Mouse (Mus musculus): ENCODE results near the gene Mvk. TPM values are rescaled to one million over a fixed set of nuclear protein-coding genes. Genes with fewer than 3 reads are reported as not detected.

The Mvk gene
- polyA plus RNA-seq, 1 experiment from 2014 or later, result 28.4 TPM

DNA sequence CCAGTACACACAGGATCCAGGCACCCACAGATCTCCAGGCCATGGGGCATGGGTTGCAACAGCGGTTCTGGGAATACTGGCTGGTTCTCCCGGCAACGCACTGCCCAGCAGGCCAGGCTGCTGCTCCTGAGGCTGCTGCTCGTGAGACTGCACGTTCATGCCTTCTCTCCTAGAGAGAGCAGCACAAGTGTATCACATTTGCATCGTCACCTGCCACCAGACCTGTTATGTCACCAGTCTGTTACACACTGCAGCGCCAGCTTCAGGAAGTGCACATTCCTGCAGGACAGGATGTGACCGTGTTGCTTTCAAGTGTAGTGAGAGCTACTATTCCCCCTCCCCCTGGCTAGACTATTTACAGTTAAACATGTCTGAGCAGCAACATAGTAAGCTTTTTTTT lies 27.2 kb upstream of the Mvk start:
- CTCF ChIA-PET, result interaction anchor here (0.7 to 1.2 kb wide), 2 partner anchors 10 to 11 kb away, joined by 3 read pairs; no protein-coding TSS in a partner anchor
- ATAC-seq, result no peak
- in situ Hi-C loops (cut with MboI; ENCODE audit: low pct_unique_long_range_greater_than_20kb), result no loop called here

DNA sequence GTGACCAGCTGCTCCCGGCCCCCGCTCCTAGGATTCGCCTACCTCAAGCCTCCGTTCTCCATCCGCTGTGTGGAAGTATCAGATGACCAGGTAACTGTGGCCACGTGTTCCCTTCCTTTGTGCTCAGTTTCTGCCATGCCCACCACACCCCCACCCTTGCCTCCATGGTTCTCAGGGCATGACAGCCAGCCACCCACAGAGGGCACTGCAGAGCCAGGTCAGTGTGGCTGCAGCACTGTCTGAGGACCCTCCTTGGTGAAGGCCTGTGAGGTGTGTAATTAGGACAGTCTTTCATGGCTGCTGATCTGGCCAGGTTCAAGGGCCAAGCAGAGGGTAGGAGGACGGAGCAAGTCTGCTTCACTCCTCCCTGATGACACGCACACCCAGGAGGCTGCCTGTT lies 25.5 kb upstream of the Mvk start:
- no peak for TF ChIP-seq CTCF (IDR thresholded peaks at IDR 0.05)
- POLR2A ChIA-PET, result interaction anchor here (1.8 kb wide), 1 partner anchor 10 kb away, joined by 9 read pairs; no protein-coding TSS in a partner anchor

More for the DNA sequence above, 27.2 kb upstream of the Mvk start:
- no peaks in the 10 kb centered on the region for H3K27me3 ChIP-seq
- POLR2A ChIA-PET, result interaction anchor here (1.8 kb wide), 1 partner anchor 9 kb away, joined by 9 read pairs; no protein-coding TSS in a partner anchor
- no peak for DNase-seq (ENCODE audit: low read depth, low spot score)
- no peak for TF ChIP-seq CTCF (IDR thresholded peaks at IDR 0.05)

DNA sequence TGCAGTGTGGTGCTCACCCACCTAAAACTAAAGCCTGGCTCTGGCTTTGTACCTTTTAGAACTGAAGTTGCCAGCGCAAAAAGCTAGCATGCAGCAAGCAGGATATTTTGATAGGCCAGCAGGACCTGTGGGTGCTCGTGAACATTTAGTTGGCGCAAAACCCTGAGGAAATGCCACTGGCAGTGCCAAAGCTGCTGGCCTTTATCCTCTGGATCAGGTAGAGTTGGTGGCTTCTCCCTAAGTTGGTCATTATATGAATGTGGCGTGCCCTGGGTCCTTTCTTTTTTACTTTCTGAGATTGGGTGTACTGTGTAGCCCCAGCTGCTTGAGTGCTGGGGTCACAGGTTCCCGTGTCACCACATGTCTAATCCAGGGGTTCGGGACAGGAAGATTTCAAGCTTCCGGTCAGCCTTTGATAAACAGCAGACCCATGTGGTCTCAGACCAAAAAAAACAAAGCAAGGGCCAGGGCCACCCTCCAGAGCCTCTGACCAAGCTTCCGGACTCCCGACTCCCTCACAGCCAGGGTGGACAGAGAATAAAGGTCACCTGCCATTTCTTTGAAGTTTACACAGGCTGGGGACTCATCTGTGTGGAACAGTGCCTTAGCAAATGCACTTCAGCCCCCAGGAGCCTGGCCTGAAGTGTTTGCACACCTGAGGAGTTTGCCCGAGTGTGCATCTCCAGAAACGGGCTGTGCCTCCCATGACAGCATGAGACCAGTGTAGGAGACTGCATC lies 22.3 kb upstream of the Mvk start:
- ATAC-seq (no peak), DNase-seq (ENCODE audit: low read depth, low spot score) (no peak)
- no peak for TF ChIP-seq CTCF (IDR thresholded peaks at IDR 0.05)
- CTCF ChIA-PET, result interaction anchor here (1.2 kb wide), 2 partner anchors 10 to 51 kb away, joined by 3 to 5 read pairs; no protein-coding TSS in a partner anchor
- POLR2A ChIA-PET, result interaction anchor here (1.4 kb wide), 1 partner anchor 8 kb away, joined by 5 read pairs; no protein-coding TSS in a partner anchor
- in situ Hi-C loops (cut with MboI; ENCODE audit: low pct_unique_long_range_greater_than_20kb), result no loop called here
- no peaks in the 10 kb centered on the region for H3K27me3 ChIP-seq

More for the DNA sequence above, 25.5 kb upstream of the Mvk start:
- no peak for ATAC-seq
- no peaks in the 10 kb centered on the region for H3K27me3 ChIP-seq
- CTCF ChIA-PET, result interaction anchor here (1.2 to 1.5 kb wide), 3 partner anchors 10 to 21 kb away, joined by 3 to 6 read pairs (median 4); no protein-coding TSS in a partner anchor
- DNase-seq (ENCODE audit: low read depth, low spot score), result no peak
- in situ Hi-C loops (cut with MboI; ENCODE audit: low pct_unique_long_range_greater_than_20kb), result no loop called here

DNA sequence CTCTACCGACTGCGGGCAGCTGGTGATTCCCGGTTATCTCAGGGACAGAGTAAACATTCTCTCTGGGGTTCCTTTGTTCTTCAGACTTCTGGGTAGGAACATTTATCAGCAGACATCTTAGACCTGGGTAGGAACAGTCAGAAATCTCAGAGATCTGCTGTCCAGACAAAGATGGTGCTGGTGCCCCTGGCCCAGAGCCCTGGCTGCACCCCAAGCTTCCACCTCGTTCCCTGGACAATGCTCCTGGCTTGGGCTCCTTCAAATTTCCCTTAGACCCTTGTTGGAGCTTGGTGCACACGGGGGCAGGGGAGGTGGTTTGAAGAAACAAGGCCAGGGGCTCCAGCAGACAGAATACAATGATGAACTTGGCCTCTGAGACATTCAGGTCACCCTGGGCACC lies 21.5 kb upstream of the Mvk start:
- no peak for TF ChIP-seq CTCF (IDR thresholded peaks at IDR 0.05)
- no peaks in the 10 kb centered on the region for H3K27me3 ChIP-seq
- ATAC-seq (no peak), DNase-seq (ENCODE audit: low read depth, low spot score) (no peak)
- ChIA-PET CTCF (no interaction called here), POLR2A (interaction anchor here (0.5 to 0.9 kb wide), 2 partner anchors 14 to 127 kb away, joined by 3 to 4 read pairs; no protein-coding TSS in a partner anchor)
- in situ Hi-C loops (cut with MboI; ENCODE audit: low pct_unique_long_range_greater_than_20kb), result no loop called here

DNA sequence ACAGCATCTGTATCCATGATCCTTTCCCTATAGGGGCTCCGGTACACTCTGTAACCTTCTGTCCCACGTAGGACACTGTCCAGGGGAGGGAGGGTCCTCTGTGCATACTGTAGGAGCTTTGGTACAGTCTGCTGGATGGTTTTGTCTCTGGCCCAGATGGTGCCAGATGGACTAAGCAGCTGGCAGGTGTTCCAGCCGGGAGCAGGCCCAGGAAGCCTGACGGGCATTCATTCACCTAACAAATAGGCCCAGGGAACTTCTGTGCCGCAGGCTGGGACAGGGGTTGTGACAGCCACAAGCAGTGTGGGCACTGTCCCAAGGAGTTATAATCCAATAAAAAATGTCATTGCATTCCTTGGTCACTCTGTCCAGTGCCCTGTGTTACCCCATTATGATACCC lies 20.1 kb upstream of the Mvk start:
- DNase-seq (ENCODE audit: low read depth, low spot score) (no peak), ATAC-seq (no peak)
- ChIA-PET CTCF (interaction anchor here (1.0 kb wide), 1 partner anchor 9 kb away, joined by 3 read pairs; no protein-coding TSS in a partner anchor), POLR2A (interaction anchor here (1.0 kb wide), 1 partner anchor 10 kb away, joined by 3 read pairs; no protein-coding TSS in a partner anchor)
- in situ Hi-C loops (cut with MboI; ENCODE audit: low pct_unique_long_range_greater_than_20kb), result no loop called here
- H3K27me3 ChIP-seq, result no peaks in the 10 kb centered on the region
- TF ChIP-seq CTCF (IDR thresholded peaks at IDR 0.05), result no peak

DNA sequence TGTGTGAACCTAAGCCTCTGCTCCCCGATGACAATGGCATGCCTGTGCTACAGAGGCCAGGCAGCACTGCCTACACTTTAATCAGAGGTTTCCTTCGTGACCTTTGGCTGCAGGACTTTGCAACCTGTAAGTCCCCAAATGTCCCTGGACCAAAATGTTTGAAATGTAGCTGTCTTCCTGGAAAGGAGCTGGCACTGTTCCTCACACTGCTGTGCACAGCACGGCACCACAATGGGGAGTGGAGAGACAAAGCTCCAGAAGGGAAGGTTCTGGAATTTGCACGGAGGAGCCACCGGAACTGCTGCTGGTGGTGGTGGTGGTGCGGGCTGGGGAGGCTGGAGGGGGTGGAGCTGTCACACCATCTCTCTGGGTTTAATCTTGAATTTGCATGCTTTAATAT lies 17.3 kb upstream of the Mvk start:
- ChIA-PET POLR2A (interaction anchor here (0.6 kb wide), 1 partner anchor 142 kb away, joined by 3 read pairs; no protein-coding TSS in a partner anchor), CTCF (interaction anchor here (0.9 to 1.5 kb wide), 2 partner anchors 10 to 16 kb away, joined by 3 read pairs; no protein-coding TSS in a partner anchor)
- no peaks in the 10 kb centered on the region for H3K27me3 ChIP-seq
- TF ChIP-seq CTCF (IDR thresholded peaks at IDR 0.05), result no peak
- in situ Hi-C loops (cut with MboI; ENCODE audit: low pct_unique_long_range_greater_than_20kb), result no loop called here
- no peak for ATAC-seq
- DNase-seq (ENCODE audit: low read depth, low spot score), result no peak

DNA sequence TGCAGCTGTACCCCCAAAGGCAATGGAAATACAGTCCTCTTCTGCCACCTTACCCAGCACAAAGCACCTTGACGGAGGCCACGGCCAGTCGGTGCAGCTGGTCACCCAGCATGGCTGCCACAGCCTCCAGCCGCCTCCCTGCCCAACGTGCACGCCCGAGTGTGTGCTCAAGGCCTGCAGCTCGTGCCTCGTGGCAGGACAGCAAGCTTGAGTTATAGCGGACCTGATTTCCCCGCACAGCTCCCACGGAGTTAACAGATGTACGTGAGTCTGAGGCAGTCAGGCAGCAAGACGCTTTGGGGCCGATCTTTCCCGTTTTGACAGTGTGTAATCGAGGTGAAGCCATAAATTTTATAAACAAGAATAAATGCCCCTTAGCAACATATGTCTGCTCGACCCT lies 15.4 kb upstream of the Mvk start:
- no peak for TF ChIP-seq CTCF (IDR thresholded peaks at IDR 0.05)
- POLR2A ChIA-PET, result no interaction called here
- no peaks in the 10 kb centered on the region for H3K27me3 ChIP-seq
- in situ Hi-C loops (cut with MboI; ENCODE audit: low pct_unique_long_range_greater_than_20kb), result no loop called here
- CTCF ChIA-PET, result interaction anchor here (0.6 kb wide), 1 partner anchor 15 kb away, joined by 3 read pairs; no protein-coding TSS in a partner anchor
- ATAC-seq (no peak), DNase-seq (ENCODE audit: low read depth, low spot score) (no peak)

DNA sequence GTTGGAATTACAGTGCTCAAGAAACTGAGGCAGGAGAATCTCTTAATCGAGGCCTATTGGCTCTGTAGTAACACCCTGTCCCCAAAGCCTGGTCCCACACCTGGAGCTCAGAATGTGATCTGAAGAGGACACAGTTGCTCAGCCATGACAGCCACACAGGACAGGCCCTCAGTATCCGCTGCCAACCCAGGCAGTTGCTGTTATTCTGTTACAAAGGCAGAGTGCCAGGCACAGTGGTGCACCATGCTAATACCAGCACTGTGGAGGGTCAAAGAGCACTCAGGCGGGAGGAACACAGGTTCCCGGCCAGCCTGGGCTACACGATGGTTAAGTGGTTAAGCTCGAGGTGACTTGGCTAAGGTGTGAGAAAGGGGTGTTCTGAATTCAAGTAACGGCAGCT lies 14.3 kb upstream of the Mvk start:
- H3K27me3 ChIP-seq, result no peaks in the 10 kb centered on the region
- in situ Hi-C loops (cut with MboI; ENCODE audit: low pct_unique_long_range_greater_than_20kb), result no loop called here
- ATAC-seq (no peak), DNase-seq (ENCODE audit: low read depth, low spot score) (no peak)
- POLR2A ChIA-PET, result interaction anchor here (1.2 kb wide), 1 partner anchor 9 kb away, joined by 5 read pairs; no protein-coding TSS in a partner anchor
- no peak for TF ChIP-seq CTCF (IDR thresholded peaks at IDR 0.05)
- CTCF ChIA-PET, result no interaction called here

DNA sequence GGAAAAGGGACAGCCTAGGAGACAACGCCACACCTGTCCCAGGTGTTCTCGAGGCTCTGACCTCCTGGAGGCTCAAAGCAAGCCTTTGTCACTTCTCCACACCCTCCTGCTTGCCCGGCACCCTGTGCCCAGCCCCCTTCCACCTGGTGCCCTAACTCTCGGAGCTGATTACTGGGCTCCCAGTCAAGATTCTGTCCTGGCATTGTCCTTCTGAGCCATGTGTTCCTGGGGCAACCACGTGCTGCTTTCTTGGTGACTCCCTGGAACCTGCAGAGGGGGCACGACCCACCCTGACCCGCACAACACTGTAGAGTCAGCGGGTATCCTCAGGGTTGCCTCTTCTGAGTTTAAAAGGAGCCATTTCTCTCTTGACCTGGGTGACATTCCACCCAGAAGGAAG lies 9.7 kb upstream of the Mvk start:
- CTCF ChIA-PET, result no interaction called here
- ATAC-seq, result no peak
- no peaks in the 10 kb centered on the region for H3K27me3 ChIP-seq
- DNase-seq (ENCODE audit: low read depth, low spot score), result no peak
- no peak for TF ChIP-seq CTCF (IDR thresholded peaks at IDR 0.05)
- POLR2A ChIA-PET, result interaction anchor here (1.2 kb wide), 1 partner anchor 9 kb away, joined by 3 read pairs; no protein-coding TSS in a partner anchor
- in situ Hi-C loops (cut with MboI; ENCODE audit: low pct_unique_long_range_greater_than_20kb), result no loop called here

DNA sequence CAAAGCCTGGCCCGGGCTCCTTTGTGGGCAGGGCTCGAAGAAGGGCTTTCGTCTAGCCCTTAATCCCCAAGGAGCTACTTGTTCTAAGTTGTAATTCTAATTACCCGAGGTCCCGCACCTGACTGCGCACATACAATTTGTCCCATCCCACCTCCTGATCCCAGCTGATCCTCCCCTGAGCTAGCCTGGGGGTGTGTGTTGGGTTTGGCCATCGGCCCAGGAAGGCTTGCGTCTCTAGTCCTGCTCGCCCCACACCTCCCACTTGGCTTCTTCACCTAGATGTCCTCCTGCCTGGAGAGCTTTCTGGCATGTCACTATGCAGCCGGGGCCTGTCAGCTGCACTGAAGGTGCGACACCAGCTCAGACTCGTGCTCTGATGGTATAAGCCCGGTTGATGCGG lies 8.5 kb upstream of the Mvk start:
- in situ Hi-C loops (cut with MboI; ENCODE audit: low pct_unique_long_range_greater_than_20kb), result no loop called here
- POLR2A ChIA-PET, result no interaction called here
- DNase-seq (ENCODE audit: low read depth, low spot score) (no peak), ATAC-seq (no peak)
- TF ChIP-seq CTCF (IDR thresholded peaks at IDR 0.05), result no peak
- no peaks in the 10 kb centered on the region for H3K27me3 ChIP-seq
- CTCF ChIA-PET, result no interaction called here

DNA sequence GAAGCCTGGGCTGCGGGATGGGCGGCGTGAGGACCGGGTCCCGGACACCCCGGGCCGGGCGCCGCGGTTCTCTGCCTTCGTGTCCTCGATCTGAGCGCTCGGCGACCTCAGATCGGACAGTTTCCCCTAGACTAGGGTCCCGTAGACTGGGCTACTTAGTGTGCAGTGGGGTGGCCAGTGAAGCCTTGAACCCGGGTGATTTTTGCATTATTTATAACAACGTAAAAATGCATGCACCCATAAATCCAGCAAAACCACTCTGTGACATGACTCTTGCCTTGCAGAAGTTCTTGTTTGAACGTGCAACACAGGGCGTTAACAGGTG lies 261 bp downstream of the Mvk start:
- in situ Hi-C loops (cut with MboI; ENCODE audit: low pct_unique_long_range_greater_than_20kb), result no loop called here
- CTCF ChIA-PET, result interaction anchor here (3.5 kb wide), 1 partner anchor 17 kb away, joined by 19 read pairs; no protein-coding TSS in a partner anchor
- POLR2A ChIA-PET, result no interaction called here
- TF ChIP-seq CTCF (IDR thresholded peaks at IDR 0.05), result no peak
- peak; percentile 6 for ATAC-seq
- H3K27me3 ChIP-seq, result no peaks in the 10 kb centered on the region
- no peak for DNase-seq (ENCODE audit: low read depth, low spot score)

All from Patski (cell line).